Comparison of ENCODE assay signal across 8 mouse cellular contexts in the genomic region with DNA sequence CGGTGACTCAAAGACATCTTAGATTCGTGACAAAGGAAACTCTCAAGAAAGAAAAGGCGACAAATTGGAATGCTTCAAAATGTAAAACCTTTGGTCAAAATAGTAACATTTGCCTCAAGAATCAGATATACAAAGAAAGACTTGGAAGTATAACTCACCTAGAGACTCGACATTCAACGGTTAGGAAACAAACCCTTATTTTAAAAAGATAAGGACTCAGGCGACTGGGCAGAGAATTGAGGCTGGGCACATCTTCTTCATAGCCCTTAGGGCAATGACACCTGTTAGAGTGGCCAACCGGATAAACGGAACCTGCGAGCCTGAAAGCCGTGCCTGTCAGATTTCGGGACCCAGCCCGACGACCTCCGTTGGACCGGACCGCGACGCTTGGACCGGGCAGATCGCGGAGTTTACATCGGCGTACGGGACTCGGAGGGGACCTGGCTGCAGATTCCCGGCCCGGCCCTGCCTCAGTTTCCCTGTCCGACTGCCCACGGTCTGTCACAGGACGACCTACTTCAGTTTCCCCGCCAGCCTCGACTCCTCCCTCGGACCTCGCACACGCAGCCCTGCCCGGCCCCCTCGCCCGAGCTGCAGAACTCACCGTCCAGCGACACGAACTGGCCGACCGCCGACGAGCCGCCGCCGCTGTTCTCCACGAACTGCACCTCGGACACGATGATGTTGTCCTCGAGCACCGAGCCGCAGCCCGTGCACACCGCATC. TPM values are rescaled to one million over a fixed set of nuclear protein-coding genes. Genes with fewer than 3 reads are reported as not detected.
A peak's percentile ranks its signal among the peaks of the same experiment; 100 is the strongest.
DNase-seq lines count a peak whose midpoint lies in the region; ATAC-seq lines count a peak whose summit lies in the region.

No protein-coding gene starts in this region.

- peak overlapping the region; percentile 94 for H3K9ac ChIP-seq in hindbrain, embryonic 12.5 days

- intact Hi-C loops in left cerebral cortex, postnatal 36 days (cut with DNase I), result loop anchor here (2.0 kb wide), 2 partner anchors 23 to 75 kb away; a partner anchor contains a TSS

- H3K27ac ChIP-seq in hindbrain, embryonic 12.5 days, result peak overlapping the region; percentile 95
- H3K27ac ChIP-seq in midbrain, embryonic 10.5 days (replicated peaks), result peak overlapping the region; percentile 96

- H3K27me3 ChIP-seq in hindbrain, embryonic 12.5 days, result no peaks in the 10 kb centered on the region
- no peaks in the 10 kb centered on the region for H3K27me3 ChIP-seq in midbrain, embryonic 10.5 days (ENCODE audit: low read depth, poor library complexity, severe bottlenecking)

- DNase-seq in cerebellum, adult 9-10 months, result peak; percentile 70
- no peak for DNase-seq in cerebellum, postnatal 4 days (ENCODE audit: low spot score in 2 of 2)
- DNase-seq in spleen, adult 12 weeks (ENCODE audit: low spot score), result peak; percentile 14
- DNase-seq in spleen, adult 18-20 months, result no peak
- no peak for DNase-seq in midbrain, embryonic 10.5 days (ENCODE audit: low spot score)
- no peak for DNase-seq in right cerebral cortex, adult 18-20 months
- DNase-seq in left cerebral cortex, postnatal 36 days (ENCODE audit: low spot score in 2 of 2), result no peak

- H3K36me3 ChIP-seq in hindbrain, embryonic 12.5 days, result 0 out of 2 replicates have a peak, but pooled peaks cover 13% of the 10 kb centered on the region
- peaks cover 26% of the 10 kb centered on the region for H3K36me3 ChIP-seq in midbrain, embryonic 10.5 days

- no peak for ATAC-seq in hindbrain, embryonic 12.5 days (ENCODE audit: low FRiP score)

- peak overlapping the region; percentile 83 for H3K4me3 ChIP-seq in hindbrain, embryonic 12.5 days
- H3K4me3 ChIP-seq in midbrain, embryonic 10.5 days, result peak overlapping the region; percentile 93

- H3K9me3 ChIP-seq in hindbrain, embryonic 12.5 days (replicated peaks), result no peaks in the 10 kb centered on the region
- H3K9me3 ChIP-seq in midbrain, embryonic 10.5 days (replicated peaks), result no peaks in the 10 kb centered on the region

- peak overlapping the region; percentile 90 for H3K4me2 ChIP-seq in hindbrain, embryonic 12.5 days (replicated peaks)

- peaks cover 25% of the 10 kb centered on the region for H3K4me1 ChIP-seq in hindbrain, embryonic 12.5 days
- peaks cover 45% of the 10 kb centered on the region for H3K4me1 ChIP-seq in midbrain, embryonic 10.5 days

- WGBS in hindbrain, embryonic 12.5 days, result under 1% methylated on average over 56 of the region's 56 CpGs
- WGBS in midbrain, embryonic 10.5 days, result 2% methylated on average over 56 of the region's 56 CpGs

RNA-seq across cellular contexts. Expression of a gene that starts 0.8 kb away (rescaled TPM):
- 72.4 and 75.5 TPM in 2 replicates for polyA plus RNA-seq in hindbrain, embryonic 12.5 days (2016; fragmentation: Nextera tagmentation; extraction: Ambion mirVana)
- 51.6 and 58.2 TPM in 2 replicates for polyA plus RNA-seq in midbrain, embryonic 10.5 days (2016; fragmentation: Nextera tagmentation; extraction: Ambion mirVana)
- total RNA-seq in left cerebral cortex, postnatal 36 days (2021), result 10 to 100 TPM; 41.4 to 55.5 TPM

RNA-seq across cellular contexts. Expression of a gene that starts 14.6 kb away (rescaled TPM):
- 29.2 and 29.4 TPM in 2 replicates for polyA plus RNA-seq in hindbrain, embryonic 12.5 days (2016; fragmentation: Nextera tagmentation; extraction: Ambion mirVana)
- 17.7 and 22.0 TPM in 2 replicates for polyA plus RNA-seq in midbrain, embryonic 10.5 days (2016; fragmentation: Nextera tagmentation; extraction: Ambion mirVana)
- total RNA-seq in left cerebral cortex, postnatal 36 days (2021), result 10 to 100 TPM; 70.4 to 74.2 TPM

RNA-seq across cellular contexts. Expression of a gene that starts 23.4 kb away (rescaled TPM):
- polyA plus RNA-seq in hindbrain, embryonic 12.5 days (2016; fragmentation: Nextera tagmentation; extraction: Ambion mirVana), result 34.5 and 34.8 TPM in 2 replicates
- 20.5 and 22.7 TPM in 2 replicates for polyA plus RNA-seq in midbrain, embryonic 10.5 days (2016; fragmentation: Nextera tagmentation; extraction: Ambion mirVana)
- total RNA-seq in left cerebral cortex, postnatal 36 days (2021), result 10 to 100 TPM; 59.3 to 74.3 TPM

RNA-seq across cellular contexts. Expression of a gene that starts 57.8 kb away (rescaled TPM):
- 51.5 and 65.9 TPM in 2 replicates for polyA plus RNA-seq in hindbrain, embryonic 12.5 days (2016; fragmentation: Nextera tagmentation; extraction: Ambion mirVana)
- 66.4 and 76.4 TPM in 2 replicates for polyA plus RNA-seq in midbrain, embryonic 10.5 days (2016; fragmentation: Nextera tagmentation; extraction: Ambion mirVana)
- 10 to 100 TPM; 11.0 to 12.3 TPM for total RNA-seq in left cerebral cortex, postnatal 36 days (2021)

Comparison
In these comparisons a context has a peak if more than half of its experiments do, and no peak if none do; other contexts are left out.
1. DNase-seq: peak in cerebellum, adult 9-10 months (single experiment) and spleen, adult 12 weeks (single experiment); none in cerebellum, postnatal 4 days (0 of 2), spleen, adult 18-20 months (0 of 2), midbrain, embryonic 10.5 days (single experiment), right cerebral cortex, adult 18-20 months (single experiment) and left cerebral cortex, postnatal 36 days (0 of 2).